Mouse (Mus musculus) inflammation-experienced regulatory T-cells (primary cell): ENCODE results near the gene Adal. TPM values are rescaled to one million over a fixed set of nuclear protein-coding genes. Genes with fewer than 3 reads are reported as not detected.

Experiments
- polyA plus RNA-seq, 2 experiments: library from polyadenylated mRNA; unstranded; fragments of 100-300 nt; shearing (Covaris generic); gene quantifications; one replicate each; pipeline ENCODE4 v1.2.1; 2017

Gene Adal
- polyA plus RNA-seq: 10 to 100 TPM; 15.9 to 18.3 TPM

GRCm38 (mm10) chr2:121140018-121140882 lies at the start of gene Adal, which contains the start of gene Lcmt2:
TSS of gene Adal (plus strand) at chr2:121140428.
TSS of gene Lcmt2 (minus strand) at chr2:121140653.

DNA sequence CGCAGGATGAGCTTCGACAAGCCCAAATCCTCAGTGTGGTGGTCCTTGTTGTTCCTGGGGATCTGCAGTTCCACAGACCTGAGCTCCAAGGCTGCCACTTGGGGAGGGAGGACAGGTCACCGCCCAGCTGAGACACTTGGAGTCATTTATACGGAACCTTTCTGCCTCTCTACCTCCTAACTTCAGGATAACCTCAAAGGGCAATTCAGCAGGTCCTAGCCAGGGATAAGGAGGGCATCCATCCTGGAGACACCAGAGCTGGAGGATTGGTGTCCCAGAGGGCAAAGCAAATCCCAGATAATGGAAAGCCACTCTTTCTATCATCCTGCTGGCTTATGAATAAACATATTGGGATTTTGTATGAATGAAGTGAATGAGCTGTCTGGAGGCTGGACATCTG lies 30.5 kb upstream of the Adal start, which contains the start of gene Tgm7:
Tgm7 (minus strand) TSS at position 101 of the 400 bp plus-strand sequence.

GRCm38 (mm10) chr2:121170481-121170971 lies 30.3 kb downstream of the Adal start, which contains the start of gene Tubgcp4:
TSS of gene Tubgcp4 (plus strand) at chr2:121170654.

GRCm38 (mm10) chr2:121170980-121171742 lies 30.9 kb downstream of the Adal start, which contains the start of gene Zscan29:
TSS of gene Zscan29 (minus strand) at chr2:121171125.

Other genes starting within 250 kb of the Adal start
- 10 to 100 TPM; 51.6 to 63.6 TPM for gene Ubr1, start 169.7 kb upstream of the Adal start, polyA plus RNA-seq
- gene Tmem62, start 163.4 kb upstream of the Adal start, polyA plus RNA-seq: 10 to 100 TPM; 28.1 to 38.0 TPM
- gene Ccndbp1, start 132.0 kb upstream of the Adal start, polyA plus RNA-seq: 100 to 1,000 TPM; 137 to 151 TPM
- under 1 TPM; 0.08 to 0.16 TPM for gene Epb42, start 103.4 kb upstream of the Adal start, polyA plus RNA-seq
- gene Tgm5, start 54.6 kb upstream of the Adal start, polyA plus RNA-seq: under 1 TPM; 0.25 to 0.49 TPM
- gene Tgm7, start 30.6 kb upstream of the Adal start, polyA plus RNA-seq: under 1 TPM; 0.10 to 0.26 TPM
- gene Lcmt2, start 225 bp downstream of the Adal start, polyA plus RNA-seq: 10 to 100 TPM; 18.4 to 29.0 TPM
- gene Tubgcp4, start 30.2 kb downstream of the Adal start, polyA plus RNA-seq: 10 to 100 TPM; 76.3 to 77.3 TPM
- gene Zscan29, start 30.7 kb downstream of the Adal start, polyA plus RNA-seq: 10 to 100 TPM; 36.3 to 41.3 TPM
- 10 to 100 TPM; 52.9 to 53.3 TPM for gene Trp53bp1, start 131.0 kb downstream of the Adal start, polyA plus RNA-seq
- under 1 TPM; 0.18 to 0.20 TPM for gene Map1a, start 149.2 kb downstream of the Adal start, polyA plus RNA-seq
- gene Ppip5k1, start 215.0 kb downstream of the Adal start, polyA plus RNA-seq: 10 to 100 TPM; 11.5 to 20.2 TPM
- 1 to 10 TPM in 1 of 2 experiments, under 1 TPM in 1; 0.73 to 3.3 TPM for gene Ckmt1, start 217.3 kb downstream of the Adal start, polyA plus RNA-seq
- gene Strc, start 246.7 kb downstream of the Adal start, polyA plus RNA-seq: under 1 TPM in 1 of 2 experiments, not detected in 1; 0.21 TPM